Mouse (Mus musculus) heart, adult 9 months (tissue): Measurements from ENCODE around the gene Mrps33.

Experiments used
- DNase-seq, 2 experiments: peaks; one replicate each; pipeline ENCODE4 v3.0.0; 2022; ENCODE audit warnings: low spot score in 2 of 2

Mrps33 gene

DNA sequence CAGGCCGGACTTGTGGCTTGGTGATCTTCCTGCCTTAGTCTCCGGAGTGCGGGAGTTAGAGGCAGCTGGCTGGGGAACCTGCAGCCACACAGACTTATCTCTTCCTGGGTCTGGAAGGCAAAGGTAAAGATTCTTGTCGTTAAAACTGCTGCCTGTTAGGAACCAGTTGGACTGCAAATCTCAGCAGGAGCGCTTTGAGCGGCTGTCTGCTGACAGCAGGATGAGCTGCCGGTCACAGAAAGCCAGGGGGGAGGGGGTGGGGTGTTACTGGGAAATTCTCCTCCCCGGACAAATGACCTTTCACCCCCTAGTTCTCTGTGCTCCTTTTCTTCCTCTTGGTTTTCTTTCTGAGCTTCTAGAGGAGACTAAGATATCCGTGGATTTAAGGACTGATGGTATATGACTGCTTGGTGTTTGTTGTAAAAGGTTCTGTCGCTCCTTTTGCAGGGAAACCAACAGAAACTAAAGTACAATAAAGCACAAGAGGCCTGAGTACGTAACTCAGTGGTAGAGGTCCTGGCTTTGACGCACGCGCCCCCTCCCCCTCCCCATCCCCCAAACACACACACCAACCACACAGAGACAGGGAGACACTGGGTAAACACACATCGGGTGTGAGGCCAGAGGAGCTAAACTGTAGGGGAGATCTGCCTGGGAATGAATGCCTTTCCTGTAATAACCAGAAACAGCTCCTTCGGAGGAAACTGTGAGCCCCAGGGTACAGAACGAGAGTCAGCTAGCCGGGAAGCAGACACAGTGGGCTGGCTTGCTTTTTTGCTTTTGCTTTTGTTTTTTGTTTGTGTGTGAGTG is 29.7 kb downstream of the Mrps33 start:
- peak; percentile 4 to 15 for DNase-seq

DNA sequence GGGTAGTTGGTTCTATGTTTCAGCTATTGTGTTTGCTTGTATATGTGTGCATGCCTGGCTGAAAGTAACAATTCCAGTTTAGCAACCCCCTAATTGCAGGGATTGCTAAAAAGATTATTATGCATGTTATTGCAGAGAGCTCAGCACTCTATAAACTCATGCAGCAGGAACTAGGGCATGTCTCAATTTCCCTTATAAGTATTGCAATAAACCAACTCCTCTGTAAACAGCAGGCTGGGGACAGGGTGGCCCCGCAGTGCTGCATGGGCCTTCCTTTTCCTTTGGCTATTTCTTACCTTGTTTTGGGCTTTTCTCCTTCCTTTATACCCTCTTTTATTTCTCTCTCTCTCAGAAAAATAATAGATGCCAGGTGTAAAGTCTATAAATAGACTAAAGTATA is 32.3 kb downstream of the Mrps33 start:
- DNase-seq, result no peak

DNA sequence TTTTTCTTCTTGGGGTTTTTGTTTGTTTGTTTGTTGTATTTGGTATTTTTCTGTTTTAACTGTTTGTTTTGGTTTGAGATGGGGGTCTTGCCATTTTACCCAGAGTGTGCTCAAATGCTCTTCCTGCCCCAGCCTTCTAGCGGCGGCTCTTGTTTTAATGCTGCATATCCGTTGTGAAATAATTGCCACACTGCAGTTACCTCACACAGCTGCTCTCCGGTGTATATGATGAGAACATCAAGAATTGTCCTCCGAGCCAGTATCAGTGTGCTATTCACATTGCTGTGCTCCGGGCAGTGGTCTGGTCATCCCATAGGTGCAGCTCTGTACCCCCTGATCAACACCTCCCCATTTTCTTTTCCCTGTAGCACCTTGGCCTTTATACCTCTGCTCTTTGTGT is 34.5 kb downstream of the Mrps33 start:
- DNase-seq, result no peak

GRCm38 (mm10) chr6:39775029-39775428 is 35.8 kb downstream of the Mrps33 start:
- DNase-seq, result no peak

- DNase-seq, result no peak
Observed at GRCm38 (mm10) chr6:39757229-39757628, 53.6 kb downstream of the Mrps33 start.
